Mouse (Mus musculus) thymus, postnatal 0 days (tissue): ENCODE measurements around the gene Rcor1. TPM values are rescaled to one million over a fixed set of nuclear protein-coding genes. Genes with fewer than 3 reads are reported as not detected.

Experiments used
- DNase-seq: peaks from one replicate; pipeline ENCODE4 v3.0.0-alpha.2; 2015; ENCODE audit warnings: low spot score
- polyA plus RNA-seq: library from polyadenylated mRNA; unstranded; fragments of >200 nt; fragmentation: Nextera tagmentation; extraction: Ambion mirVana; gene quantifications from 2 replicates; pipeline ENCODE4 v1.2.1, GENCODE M21; 2015

The Rcor1 gene
- polyA plus RNA-seq, 1 experiment from 2014 or later: 14.0 TPM

DNA sequence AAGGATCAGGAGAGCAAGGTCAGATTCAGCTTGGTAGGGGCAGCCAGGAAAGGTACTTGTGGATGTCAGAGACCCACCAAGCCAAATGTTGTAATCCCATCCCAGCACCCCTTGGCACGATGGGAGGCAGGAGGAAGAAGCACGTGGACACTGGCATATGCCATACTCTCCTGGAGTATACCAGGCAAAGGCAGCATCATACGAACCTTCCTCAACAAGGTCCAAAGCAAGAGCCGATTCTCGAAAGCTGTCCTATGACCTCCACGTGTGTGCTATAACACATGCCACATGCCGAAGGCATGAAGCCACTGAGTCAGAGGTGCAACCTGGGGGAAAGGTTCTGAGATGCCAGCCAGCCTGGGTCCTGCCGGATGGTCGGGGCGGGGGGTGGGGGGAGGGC is 121.7 kb downstream of the Rcor1 start:
- DNase-seq: no peak

DNA sequence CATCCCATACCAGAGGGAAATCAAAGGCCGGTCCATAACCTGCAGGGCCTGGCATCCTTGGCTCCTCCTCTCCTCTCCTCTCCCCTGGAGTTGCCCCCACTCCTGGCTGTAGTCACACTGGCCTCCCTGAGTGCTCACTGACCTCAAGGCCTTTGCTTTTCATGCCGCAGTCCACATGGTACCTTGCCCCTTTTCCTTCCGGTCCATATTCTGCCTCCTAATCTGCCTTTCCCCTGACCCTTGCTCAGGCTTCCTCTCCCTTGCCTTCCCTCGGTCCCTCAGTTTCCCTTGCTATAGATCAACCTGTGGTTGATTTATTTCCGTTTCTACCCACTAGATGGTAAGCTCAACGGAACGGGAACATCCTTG is 122.8 kb downstream of the Rcor1 start:
- no peak for DNase-seq

DNA sequence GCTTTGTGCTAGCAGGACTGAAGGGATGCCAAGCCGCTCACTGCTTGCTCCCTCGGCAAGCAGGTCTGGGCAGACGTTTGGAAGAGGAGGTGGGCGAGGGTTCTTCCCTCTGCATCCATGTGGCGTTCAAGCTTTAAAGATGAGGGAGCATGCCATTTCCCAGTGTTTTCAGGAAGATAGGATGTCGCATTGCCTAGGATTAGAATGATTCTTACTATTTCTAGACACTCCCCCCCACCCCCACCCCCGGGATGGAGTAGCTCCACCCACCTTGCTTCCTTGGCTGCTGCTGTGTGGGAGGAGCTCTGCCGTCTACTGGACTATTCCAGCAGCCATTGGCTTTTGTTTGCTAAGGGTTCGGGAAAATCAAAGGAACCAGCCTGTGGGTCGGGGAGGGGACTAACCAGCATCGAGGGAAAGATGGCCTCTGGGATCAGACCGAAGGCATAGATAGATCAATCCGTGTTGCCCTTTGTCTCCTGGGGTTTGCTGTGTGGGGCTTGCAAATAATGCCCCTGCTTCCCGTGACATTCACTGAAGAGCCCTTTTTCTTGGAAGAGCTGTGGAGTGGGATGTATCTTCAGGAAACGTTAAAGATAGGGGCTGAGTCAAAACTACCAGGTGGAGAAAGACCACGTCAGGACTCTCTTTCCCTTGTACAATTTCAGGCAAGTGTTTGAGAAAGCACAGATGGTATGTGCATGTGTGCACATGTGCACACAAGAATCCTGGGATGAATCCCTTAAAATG is 123.3 kb downstream of the Rcor1 start:
- DNase-seq: no peak

DNA sequence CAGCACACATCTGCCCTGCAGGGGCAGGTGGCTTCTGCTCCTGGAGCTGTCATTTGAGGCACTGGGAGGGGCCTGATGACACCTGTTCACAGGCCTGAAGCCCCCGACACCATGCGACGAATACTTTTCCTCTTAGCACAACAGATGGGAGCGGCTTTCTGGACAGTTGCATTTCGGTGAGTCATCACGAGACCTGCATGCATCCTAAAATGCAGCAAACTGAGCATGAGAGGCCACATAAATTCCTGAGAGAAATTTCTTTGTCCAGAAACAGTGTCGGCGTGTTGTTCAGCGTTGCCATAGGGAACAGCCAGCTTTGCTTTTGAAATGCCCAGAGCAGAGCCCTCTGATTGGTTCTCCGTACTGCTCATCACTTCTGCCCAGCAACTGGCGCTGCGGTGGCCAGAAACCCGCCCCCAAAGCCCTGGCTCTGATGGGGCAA is 125.2 kb downstream of the Rcor1 start:
- DNase-seq: peak; percentile 90

DNA sequence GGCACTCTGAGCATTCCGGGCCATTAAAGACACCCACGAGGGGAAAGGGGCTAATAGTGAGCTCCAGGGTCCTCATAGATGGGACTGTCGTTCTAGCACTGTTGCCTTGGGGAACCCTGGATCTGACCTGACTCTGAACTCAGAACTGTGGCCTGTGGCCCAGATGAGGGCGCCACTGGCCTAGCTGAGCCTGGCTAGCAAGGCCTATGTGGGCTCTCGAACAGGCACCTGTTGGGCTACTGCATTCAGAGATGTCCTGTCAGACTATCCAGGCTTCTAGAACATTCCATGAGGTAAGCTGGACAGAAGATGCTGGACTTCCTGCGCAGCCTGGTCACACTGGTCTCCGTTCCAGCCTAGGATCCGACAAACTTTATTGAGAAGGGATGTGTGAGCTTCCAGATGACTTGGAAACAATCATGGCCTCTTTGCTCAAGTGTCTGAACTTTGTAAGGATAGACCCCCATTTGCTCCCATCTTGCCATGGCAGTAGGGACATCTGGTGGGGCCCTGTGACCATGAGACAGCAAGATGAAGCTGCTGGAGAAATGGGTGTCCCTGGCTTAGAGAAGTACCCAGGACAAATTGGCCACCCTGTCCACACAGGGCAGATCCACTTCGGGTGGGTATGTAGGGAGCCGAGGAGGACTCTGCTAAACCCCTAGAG is 126.1 kb downstream of the Rcor1 start:
- peak; percentile 52 for DNase-seq

Other genes with a start within 250 kb of the Rcor1 start
- gene Mok, start 198.4 kb upstream of the Rcor1 start, polyA plus RNA-seq: 1.4 and 1.7 TPM in 2 replicates
- 1.6 and 3.1 TPM in 2 replicates for gene Zfp839, start 189.1 kb upstream of the Rcor1 start, polyA plus RNA-seq
- gene Cinp, start 150.2 kb upstream of the Rcor1 start, polyA plus RNA-seq: 70.0 and 71.9 TPM in 2 replicates
- 1.6 and 1.8 TPM in 2 replicates for gene Tecpr2, start 150.1 kb upstream of the Rcor1 start, polyA plus RNA-seq
- gene Ankrd9, start 60.3 kb upstream of the Rcor1 start, polyA plus RNA-seq: 9.6 and 11.0 TPM in 2 replicates
- 11.7 and 13.1 TPM in 2 replicates for gene Traf3, start 127.0 kb downstream of the Rcor1 start, polyA plus RNA-seq
- 0.34 TPM in 1 of 2 replicates, not detected in the other for gene 4930595D18Rik, start 145.1 kb downstream of the Rcor1 start, polyA plus RNA-seq
- 0.93 and 1.0 TPM in 2 replicates for gene Amn, start 231.7 kb downstream of the Rcor1 start, polyA plus RNA-seq